Mouse (Mus musculus): Measurements from ENCODE around the gene Sema5a. TPM values are rescaled to one million over a fixed set of nuclear protein-coding genes. Genes with fewer than 3 reads are reported as not detected.

Gene Sema5a
- polyA plus RNA-seq, 1 experiment from 2014 or later, result 4.4 TPM

DNA sequence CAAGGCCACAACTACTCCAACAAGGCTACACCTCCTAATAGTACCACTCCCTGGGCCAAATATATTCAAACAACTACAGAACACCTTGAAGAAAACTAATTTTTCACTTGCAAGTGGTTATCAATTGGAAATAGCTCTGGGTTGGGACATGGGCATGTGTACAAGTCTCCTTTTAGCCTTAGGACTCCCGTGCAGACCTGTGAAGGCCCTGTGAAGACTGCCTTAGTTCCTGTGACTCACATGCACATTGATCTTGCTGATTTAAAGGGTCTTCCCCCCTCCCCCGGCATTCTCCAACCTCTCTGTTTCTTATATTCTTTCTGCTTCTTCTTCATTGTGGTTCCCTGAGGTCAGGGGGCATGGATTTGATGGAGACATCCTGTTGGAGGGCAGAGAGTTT, 161.8 kb downstream of the Sema5a start:
- 76% methylated on average over 2 of the region's 2 CpGs for WGBS
- Histone ChIP-seq H3K27ac (ENCODE audit: low read depth, low read length) (no peak overlapping the region), H3K27me3 (replicated peaks; ENCODE audit: control insufficient read depth, insufficient read depth, low read length) (no peaks in the 10 kb centered on the region), H3K4me3 (ENCODE audit: low read depth, low read length) (no peak overlapping the region), H3K4me1 (replicated peaks; ENCODE audit: control insufficient read depth, insufficient read depth, low read length) (no peaks in the 10 kb centered on the region), H3K9ac (ENCODE audit: low read depth, low read length) (no peak overlapping the region), H3K9me3 (ENCODE audit: control insufficient read depth, low read length) (no peaks in the 10 kb centered on the region), H3K36me3 (ENCODE audit: control insufficient read depth, insufficient read depth, low read length) (no peaks in the 10 kb centered on the region), H3K4me2 (no peak overlapping the region)
- DNase-seq (ENCODE audit: low spot score), result no peak
- no peak for ATAC-seq (replicated peaks; ENCODE audit: low FRiP score)

DNA sequence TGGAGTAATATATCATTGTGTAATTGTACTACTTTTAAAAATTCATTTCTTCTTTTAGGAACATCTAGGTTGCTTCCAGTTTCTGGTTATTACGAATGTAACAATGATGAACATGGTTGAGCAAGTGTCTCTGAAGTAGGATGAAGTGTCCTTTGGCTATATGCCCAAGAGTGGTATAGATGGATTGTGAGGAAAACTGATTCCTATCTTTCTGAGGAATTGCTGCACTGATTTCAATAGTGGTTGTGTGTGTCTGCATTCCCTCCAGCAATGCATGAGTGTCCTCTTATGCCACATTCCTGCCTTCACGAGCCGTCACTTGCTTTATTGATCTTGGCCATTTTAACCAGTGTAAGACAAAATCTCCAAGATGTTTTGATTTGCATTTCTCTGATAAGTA, 163.2 kb downstream of the Sema5a start:
- Histone ChIP-seq H3K9ac (ENCODE audit: low read depth, low read length) (no peak overlapping the region), H3K4me1 (replicated peaks; ENCODE audit: control insufficient read depth, insufficient read depth, low read length) (no peaks in the 10 kb centered on the region), H3K9me3 (ENCODE audit: control insufficient read depth, low read length) (no peaks in the 10 kb centered on the region), H3K4me2 (no peak overlapping the region), H3K27me3 (replicated peaks; ENCODE audit: control insufficient read depth, insufficient read depth, low read length) (no peaks in the 10 kb centered on the region), H3K4me3 (ENCODE audit: low read depth, low read length) (no peak overlapping the region), H3K36me3 (ENCODE audit: control insufficient read depth, insufficient read depth, low read length) (no peaks in the 10 kb centered on the region), H3K27ac (ENCODE audit: low read depth, low read length) (no peak overlapping the region)
- no peak for DNase-seq (ENCODE audit: low spot score)
- 78% methylated on average over 3 of the region's 3 CpGs for WGBS
- no peak for ATAC-seq (replicated peaks; ENCODE audit: low FRiP score)

GRCm38 (mm10) chr15:32416291-32416690, 171.7 kb downstream of the Sema5a start:
- H3K9me3 ChIP-seq (ENCODE audit: control insufficient read depth, low read length), result no peaks in the 10 kb centered on the region
- no peak overlapping the region for H3K4me2 ChIP-seq
- 86% methylated on average over 2 of the region's 2 CpGs for WGBS
- H3K27ac ChIP-seq (ENCODE audit: low read depth, low read length), result no peak overlapping the region
- H3K27me3 ChIP-seq (replicated peaks; ENCODE audit: control insufficient read depth, insufficient read depth, low read length), result no peaks in the 10 kb centered on the region
- H3K9ac ChIP-seq (ENCODE audit: low read depth, low read length), result no peak overlapping the region
- no peak for ATAC-seq (replicated peaks; ENCODE audit: low FRiP score)
- H3K4me3 ChIP-seq (ENCODE audit: low read depth, low read length), result no peak overlapping the region
- no peaks in the 10 kb centered on the region for H3K4me1 ChIP-seq (replicated peaks; ENCODE audit: control insufficient read depth, insufficient read depth, low read length)
- H3K36me3 ChIP-seq (ENCODE audit: control insufficient read depth, insufficient read depth, low read length), result no peaks in the 10 kb centered on the region
- DNase-seq (ENCODE audit: low spot score), result no peak

GRCm38 (mm10) chr15:32422631-32423030, 178.0 kb downstream of the Sema5a start:
- Histone ChIP-seq H3K9me3 (ENCODE audit: control insufficient read depth, low read length) (no peaks in the 10 kb centered on the region), H3K4me2 (no peak overlapping the region), H3K27ac (ENCODE audit: low read depth, low read length) (no peak overlapping the region), H3K9ac (ENCODE audit: low read depth, low read length) (no peak overlapping the region), H3K36me3 (ENCODE audit: control insufficient read depth, insufficient read depth, low read length) (no peaks in the 10 kb centered on the region), H3K27me3 (replicated peaks; ENCODE audit: control insufficient read depth, insufficient read depth, low read length) (no peaks in the 10 kb centered on the region), H3K4me1 (replicated peaks; ENCODE audit: control insufficient read depth, insufficient read depth, low read length) (no peaks in the 10 kb centered on the region), H3K4me3 (ENCODE audit: low read depth, low read length) (no peak overlapping the region)
- no peak for ATAC-seq (replicated peaks; ENCODE audit: low FRiP score)
- DNase-seq (ENCODE audit: low spot score), result no peak
- 86% methylated on average over 6 of the region's 6 CpGs for WGBS

GRCm38 (mm10) chr15:32423061-32423460, 178.5 kb downstream of the Sema5a start:
- Histone ChIP-seq H3K9ac (ENCODE audit: low read depth, low read length) (no peak overlapping the region), H3K36me3 (ENCODE audit: control insufficient read depth, insufficient read depth, low read length) (no peaks in the 10 kb centered on the region), H3K4me3 (ENCODE audit: low read depth, low read length) (no peak overlapping the region), H3K4me2 (no peak overlapping the region), H3K27me3 (replicated peaks; ENCODE audit: control insufficient read depth, insufficient read depth, low read length) (no peaks in the 10 kb centered on the region), H3K9me3 (ENCODE audit: control insufficient read depth, low read length) (no peaks in the 10 kb centered on the region), H3K4me1 (replicated peaks; ENCODE audit: control insufficient read depth, insufficient read depth, low read length) (no peaks in the 10 kb centered on the region), H3K27ac (ENCODE audit: low read depth, low read length) (no peak overlapping the region)
- DNase-seq (ENCODE audit: low spot score), result no peak
- ATAC-seq (replicated peaks; ENCODE audit: low FRiP score), result no peak
- 77% methylated on average over 6 of the region's 6 CpGs for WGBS

DNA sequence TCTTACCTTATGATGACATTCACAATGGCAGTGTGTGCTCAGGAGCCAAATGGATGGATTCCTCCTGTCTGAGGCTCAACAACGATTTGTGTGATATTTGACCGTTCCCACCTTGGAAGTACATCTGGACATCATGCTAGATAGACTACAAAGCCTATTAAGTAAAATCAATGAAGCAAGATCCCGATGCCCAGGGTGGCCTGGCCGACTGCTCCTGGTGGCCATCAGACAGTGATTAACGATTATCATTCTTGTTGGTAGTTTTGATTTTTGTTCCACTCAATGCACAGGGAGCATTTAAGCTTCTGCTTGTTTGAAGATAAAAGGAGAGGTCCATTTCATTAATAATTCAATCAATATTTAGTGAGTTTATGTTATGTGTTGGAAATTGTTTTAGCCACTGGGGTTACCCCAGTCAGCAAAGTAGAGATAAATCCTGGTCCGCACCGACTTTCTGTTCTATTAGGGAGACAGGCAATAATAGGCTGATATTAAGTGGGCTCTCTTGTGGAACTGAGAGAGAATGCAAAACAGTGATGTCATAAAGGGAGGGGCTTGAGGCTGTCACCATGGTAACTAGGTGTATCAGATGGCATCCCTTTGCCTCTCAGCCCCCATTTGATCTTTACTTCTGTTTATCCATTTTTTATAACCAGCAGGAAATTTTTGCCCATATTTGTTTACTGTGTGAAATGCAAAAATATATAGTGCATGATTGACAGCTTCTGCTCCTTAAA, 182.7 kb downstream of the Sema5a start:
- Histone ChIP-seq H3K27ac (ENCODE audit: low read depth, low read length) (no peak overlapping the region), H3K4me2 (no peak overlapping the region), H3K36me3 (ENCODE audit: control insufficient read depth, insufficient read depth, low read length) (no peaks in the 10 kb centered on the region), H3K4me3 (ENCODE audit: low read depth, low read length) (no peak overlapping the region), H3K27me3 (replicated peaks; ENCODE audit: control insufficient read depth, insufficient read depth, low read length) (no peaks in the 10 kb centered on the region), H3K9me3 (ENCODE audit: control insufficient read depth, low read length) (no peaks in the 10 kb centered on the region), H3K9ac (ENCODE audit: low read depth, low read length) (no peak overlapping the region), H3K4me1 (replicated peaks; ENCODE audit: control insufficient read depth, insufficient read depth, low read length) (no peaks in the 10 kb centered on the region)
- DNase-seq (ENCODE audit: low spot score), result no peak
- no peak for ATAC-seq (replicated peaks; ENCODE audit: low FRiP score)
- 86% methylated on average over 7 of the region's 7 CpGs for WGBS

GRCm38 (mm10) chr15:32432927-32433832, 188.6 kb downstream of the Sema5a start:
- Histone ChIP-seq H3K9me3 (ENCODE audit: control insufficient read depth, low read length) (no peaks in the 10 kb centered on the region), H3K4me3 (ENCODE audit: low read depth, low read length) (no peak overlapping the region), H3K27ac (ENCODE audit: low read depth, low read length) (no peak overlapping the region), H3K27me3 (replicated peaks; ENCODE audit: control insufficient read depth, insufficient read depth, low read length) (no peaks in the 10 kb centered on the region), H3K36me3 (ENCODE audit: control insufficient read depth, insufficient read depth, low read length) (no peaks in the 10 kb centered on the region), H3K4me1 (replicated peaks; ENCODE audit: control insufficient read depth, insufficient read depth, low read length) (no peaks in the 10 kb centered on the region), H3K9ac (ENCODE audit: low read depth, low read length) (no peak overlapping the region), H3K4me2 (no peak overlapping the region)
- 74% methylated on average over 13 of the region's 13 CpGs for WGBS
- no peak for DNase-seq (ENCODE audit: low spot score)
- ATAC-seq (replicated peaks; ENCODE audit: low FRiP score), result no peak

DNA sequence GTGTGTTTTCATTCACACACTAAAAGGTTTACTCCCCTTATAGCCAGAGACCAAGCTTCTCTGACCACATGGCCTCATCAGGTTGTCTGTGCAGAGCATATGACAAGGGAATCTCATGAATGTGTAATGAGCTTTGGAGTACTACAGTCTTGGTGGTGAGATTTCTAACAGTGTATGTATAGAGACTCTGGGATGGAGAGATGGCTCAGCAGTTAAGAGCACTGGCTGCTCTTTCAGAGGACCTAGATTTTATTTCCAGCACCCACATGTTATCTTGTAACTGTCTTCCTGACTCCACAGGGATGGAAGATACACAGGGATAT, 189.2 kb downstream of the Sema5a start:
- no peak overlapping the region for H3K4me2 ChIP-seq
- no peak overlapping the region for H3K9ac ChIP-seq (ENCODE audit: low read depth, low read length)
- H3K36me3 ChIP-seq (ENCODE audit: control insufficient read depth, insufficient read depth, low read length), result no peaks in the 10 kb centered on the region
- no peak for ATAC-seq (replicated peaks; ENCODE audit: low FRiP score)
- no peak for DNase-seq (ENCODE audit: low spot score)
- no peaks in the 10 kb centered on the region for H3K9me3 ChIP-seq (ENCODE audit: control insufficient read depth, low read length)
- no peak overlapping the region for H3K4me3 ChIP-seq (ENCODE audit: low read depth, low read length)
- no peaks in the 10 kb centered on the region for H3K27me3 ChIP-seq (replicated peaks; ENCODE audit: control insufficient read depth, insufficient read depth, low read length)
- no peak overlapping the region for H3K27ac ChIP-seq (ENCODE audit: low read depth, low read length)
- no peaks in the 10 kb centered on the region for H3K4me1 ChIP-seq (replicated peaks; ENCODE audit: control insufficient read depth, insufficient read depth, low read length)

- Histone ChIP-seq H3K4me3 (ENCODE audit: low read depth, low read length) (no peak overlapping the region), H3K27ac (ENCODE audit: low read depth, low read length) (no peak overlapping the region), H3K4me2 (no peak overlapping the region), H3K27me3 (replicated peaks; ENCODE audit: control insufficient read depth, insufficient read depth, low read length) (no peaks in the 10 kb centered on the region), H3K36me3 (ENCODE audit: control insufficient read depth, insufficient read depth, low read length) (no peaks in the 10 kb centered on the region), H3K9ac (ENCODE audit: low read depth, low read length) (no peak overlapping the region), H3K4me1 (replicated peaks; ENCODE audit: control insufficient read depth, insufficient read depth, low read length) (no peaks in the 10 kb centered on the region), H3K9me3 (ENCODE audit: control insufficient read depth, low read length) (no peaks in the 10 kb centered on the region)
- ATAC-seq (replicated peaks; ENCODE audit: low FRiP score) (no peak), DNase-seq (ENCODE audit: low spot score) (no peak)
Measured at GRCm38 (mm10) chr15:32434274-32434673, 189.7 kb downstream of the Sema5a start.
